Mouse (Mus musculus): ENCODE measurements around the gene Rap1gap2. TPM values are rescaled to one million over a fixed set of nuclear protein-coding genes. Genes with fewer than 3 reads are reported as not detected.

Rap1gap2 gene
- polyA plus RNA-seq, 1 experiment from 2014 or later = 2.1 TPM

DNA sequence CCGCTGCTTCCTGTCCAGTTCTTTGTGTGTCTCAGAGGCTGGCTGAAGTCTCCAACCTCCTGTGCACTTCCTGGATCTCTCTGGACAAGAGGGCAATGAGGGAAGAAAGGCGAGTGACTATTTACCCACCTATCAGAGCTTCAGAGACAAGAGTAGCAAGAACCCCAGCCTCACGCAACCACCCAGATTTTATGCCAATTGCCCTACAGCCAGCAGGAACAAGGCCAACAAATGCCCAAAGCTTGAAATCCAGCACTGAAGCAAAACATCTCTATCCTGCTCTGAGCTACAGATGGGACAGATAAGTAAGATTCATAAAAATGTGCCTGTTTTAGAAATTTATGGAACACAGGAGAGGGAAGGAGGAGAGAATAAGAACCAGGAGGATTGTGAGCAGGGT, 109.7 kb downstream of the Rap1gap2 start:
- Histone ChIP-seq H3K4me3 (ENCODE audit: low read depth, low read length) (no peak overlapping the region), H3K9me3 (ENCODE audit: control insufficient read depth, low read length) (no peaks in the 10 kb centered on the region), H3K4me1 (replicated peaks; ENCODE audit: control insufficient read depth, insufficient read depth, low read length) (no peaks in the 10 kb centered on the region), H3K4me2 (no peak overlapping the region), H3K27me3 (replicated peaks; ENCODE audit: control insufficient read depth, insufficient read depth, low read length) (no peaks in the 10 kb centered on the region), H3K36me3 (ENCODE audit: control insufficient read depth, insufficient read depth, low read length) (no peaks in the 10 kb centered on the region), H3K27ac (ENCODE audit: low read depth, low read length) (no peak overlapping the region), H3K9ac (ENCODE audit: low read depth, low read length) (no peak overlapping the region)
- DNase-seq (ENCODE audit: low spot score) (no peak), ATAC-seq (replicated peaks; ENCODE audit: low FRiP score) (no peak)
- 62% methylated on average over 3 of the region's 3 CpGs for WGBS

DNA sequence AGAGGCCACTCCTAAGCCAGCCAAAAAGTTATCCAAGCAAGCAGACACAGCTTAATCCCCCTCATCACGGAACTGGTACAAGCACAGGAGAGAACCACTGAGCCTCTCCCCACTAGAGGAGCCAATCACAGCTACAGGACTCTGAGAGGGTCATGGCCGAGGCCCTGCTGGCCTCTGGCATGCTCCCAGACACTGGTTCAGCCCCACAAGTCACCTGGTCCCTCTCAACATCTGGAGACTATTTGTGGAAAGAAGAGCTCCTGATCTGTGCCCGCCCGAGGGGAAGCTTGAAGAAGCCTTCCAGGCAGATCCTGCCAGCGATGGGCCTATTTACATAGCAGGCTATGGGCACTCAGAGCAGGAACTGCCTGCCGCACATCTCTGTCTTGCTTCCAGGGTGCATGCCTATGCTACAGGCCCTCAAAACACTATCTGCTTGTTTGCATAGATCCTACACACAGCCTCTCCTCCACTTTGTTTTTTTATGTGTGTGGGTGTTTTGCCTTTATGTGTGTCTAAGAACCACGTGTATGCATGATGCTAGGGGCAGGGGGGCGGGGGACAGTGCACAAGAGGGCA, 111.1 kb downstream of the Rap1gap2 start:
- DNase-seq (ENCODE audit: low spot score) (no peak), ATAC-seq (replicated peaks; ENCODE audit: low FRiP score) (no peak)
- no peak overlapping the region for H3K9ac ChIP-seq (ENCODE audit: low read depth, low read length)
- no peaks in the 10 kb centered on the region for H3K9me3 ChIP-seq (ENCODE audit: control insufficient read depth, low read length)
- no peak overlapping the region for H3K27ac ChIP-seq (ENCODE audit: low read depth, low read length)
- H3K4me1 ChIP-seq (replicated peaks; ENCODE audit: control insufficient read depth, insufficient read depth, low read length) = no peaks in the 10 kb centered on the region
- H3K4me3 ChIP-seq (ENCODE audit: low read depth, low read length) = no peak overlapping the region
- H3K27me3 ChIP-seq (replicated peaks; ENCODE audit: control insufficient read depth, insufficient read depth, low read length) = no peaks in the 10 kb centered on the region
- WGBS = 58% methylated on average over 8 of the region's 8 CpGs
- no peak overlapping the region for H3K4me2 ChIP-seq
- no peaks in the 10 kb centered on the region for H3K36me3 ChIP-seq (ENCODE audit: control insufficient read depth, insufficient read depth, low read length)

DNA sequence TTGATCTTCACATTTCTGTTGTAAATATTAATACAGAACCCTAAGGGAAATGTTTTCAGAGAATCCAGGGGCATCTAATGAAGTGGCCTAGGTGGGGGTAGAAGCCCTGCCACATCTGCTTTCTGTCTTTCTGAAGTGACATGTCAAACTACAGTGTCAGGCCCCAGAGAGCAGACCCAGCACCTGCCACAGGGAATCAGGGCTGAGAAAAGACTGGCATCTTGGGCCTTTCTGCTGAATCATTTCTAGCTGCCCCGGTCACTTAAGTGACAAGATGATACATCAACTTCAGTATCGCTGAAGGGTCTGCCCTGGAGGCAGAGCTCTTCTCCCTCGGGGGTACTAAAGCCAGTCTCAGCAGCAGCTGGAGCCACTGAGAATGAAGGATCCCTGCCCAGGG, 111.7 kb downstream of the Rap1gap2 start:
- no peak for DNase-seq (ENCODE audit: low spot score)
- no peaks in the 10 kb centered on the region for H3K9me3 ChIP-seq (ENCODE audit: control insufficient read depth, low read length)
- no peaks in the 10 kb centered on the region for H3K4me1 ChIP-seq (replicated peaks; ENCODE audit: control insufficient read depth, insufficient read depth, low read length)
- no peak overlapping the region for H3K4me2 ChIP-seq
- no peaks in the 10 kb centered on the region for H3K36me3 ChIP-seq (ENCODE audit: control insufficient read depth, insufficient read depth, low read length)
- H3K27me3 ChIP-seq (replicated peaks; ENCODE audit: control insufficient read depth, insufficient read depth, low read length) = no peaks in the 10 kb centered on the region
- no peak for ATAC-seq (replicated peaks; ENCODE audit: low FRiP score)
- H3K4me3 ChIP-seq (ENCODE audit: low read depth, low read length) = no peak overlapping the region
- 51% methylated on average over 3 of the region's 3 CpGs for WGBS
- H3K9ac ChIP-seq (ENCODE audit: low read depth, low read length) = no peak overlapping the region
- H3K27ac ChIP-seq (ENCODE audit: low read depth, low read length) = no peak overlapping the region

DNA sequence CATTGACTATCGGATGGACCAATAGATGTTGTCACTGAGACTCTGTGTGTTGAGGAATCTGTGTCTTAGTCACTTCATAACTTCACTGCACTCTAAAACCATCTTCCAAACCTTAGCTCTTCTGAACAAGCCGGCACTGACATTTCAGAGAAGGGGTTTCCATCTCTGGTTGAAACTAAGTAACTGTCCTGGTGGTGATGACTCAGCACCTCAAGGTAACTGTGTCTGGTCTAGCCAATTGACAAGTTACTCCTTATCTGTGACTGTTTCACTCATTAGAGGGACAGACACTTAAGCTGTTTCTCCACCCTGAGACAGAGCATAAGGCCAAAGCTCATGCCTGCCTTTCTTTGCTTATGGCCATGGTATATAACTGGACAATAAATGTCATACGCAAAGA, 114.1 kb downstream of the Rap1gap2 start:
- WGBS = 81% methylated on average over 3 of the region's 3 CpGs
- ATAC-seq (replicated peaks; ENCODE audit: low FRiP score) = no peak
- H3K4me1 ChIP-seq (replicated peaks; ENCODE audit: control insufficient read depth, insufficient read depth, low read length) = peaks cover 6% of the 10 kb centered on the region

DNA sequence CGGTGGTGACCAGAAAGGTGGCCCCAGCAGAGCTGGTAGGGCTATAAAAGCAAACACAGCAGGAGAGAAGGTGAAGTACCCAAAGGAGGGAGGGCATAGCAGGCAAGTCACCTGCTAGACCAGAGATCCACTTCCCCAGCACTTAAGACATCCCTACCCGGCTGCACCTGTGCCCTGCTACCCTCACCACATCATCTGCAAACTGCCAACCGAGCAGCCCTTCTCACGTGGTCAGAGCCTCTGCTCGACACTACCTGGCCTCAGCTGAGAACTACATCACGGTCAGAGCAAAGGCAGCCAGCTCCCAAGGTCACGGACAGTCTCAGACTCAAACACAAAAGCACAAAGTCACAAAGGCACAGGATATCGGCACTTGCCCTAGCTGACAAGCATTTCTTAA, 116.8 kb downstream of the Rap1gap2 start:
- H3K27ac ChIP-seq (ENCODE audit: low read depth, low read length) = no peak overlapping the region
- no peaks in the 10 kb centered on the region for H3K36me3 ChIP-seq (ENCODE audit: control insufficient read depth, insufficient read depth, low read length)

More for the DNA sequence above, 114.1 kb downstream of the Rap1gap2 start:
- Histone ChIP-seq H3K36me3 (ENCODE audit: control insufficient read depth, insufficient read depth, low read length) (no peaks in the 10 kb centered on the region), H3K27me3 (replicated peaks; ENCODE audit: control insufficient read depth, insufficient read depth, low read length) (no peaks in the 10 kb centered on the region), H3K9ac (ENCODE audit: low read depth, low read length) (no peak overlapping the region), H3K4me2 (no peak overlapping the region), H3K4me3 (ENCODE audit: low read depth, low read length) (no peak overlapping the region), H3K27ac (ENCODE audit: low read depth, low read length) (no peak overlapping the region), H3K9me3 (ENCODE audit: control insufficient read depth, low read length) (no peaks in the 10 kb centered on the region)
- no peak for DNase-seq (ENCODE audit: low spot score)

DNA sequence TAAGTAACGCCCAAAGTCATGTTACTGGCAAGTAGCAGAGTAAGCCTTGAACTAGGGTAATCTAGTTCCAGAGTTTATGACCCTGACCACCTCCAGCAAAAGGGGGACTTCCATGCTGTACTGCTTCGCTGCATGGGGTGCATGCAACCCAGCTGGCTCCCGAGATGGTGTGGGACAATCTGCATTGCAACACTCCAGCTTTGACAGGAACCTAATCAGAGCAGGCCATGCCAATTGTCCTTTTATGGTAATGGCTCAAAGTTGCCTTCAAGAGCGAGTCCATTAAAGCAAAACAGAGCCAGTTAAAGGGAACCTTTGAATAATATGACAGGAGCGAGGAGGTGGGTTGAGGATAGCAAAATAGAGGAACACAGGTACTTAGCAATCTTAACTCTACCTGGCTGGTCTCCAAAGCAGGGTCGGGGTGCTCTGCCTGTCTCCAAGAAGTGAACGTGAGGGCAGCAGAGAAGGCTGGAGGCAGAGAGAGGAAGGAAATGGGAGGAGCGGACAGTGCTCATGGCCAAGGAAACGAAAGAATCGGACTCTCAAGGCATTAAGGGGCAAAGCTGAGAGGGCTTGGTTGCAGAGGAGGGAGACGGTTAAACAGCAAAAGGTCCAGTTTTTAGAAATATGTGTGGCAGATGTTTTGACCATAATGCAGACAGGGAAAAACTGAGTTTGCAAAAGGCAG, 117.4 kb downstream of the Rap1gap2 start:
- Histone ChIP-seq H3K27ac (ENCODE audit: low read depth, low read length) (no peak overlapping the region), H3K4me2 (peak overlapping the region; percentile 32; the same call in 1 of the 2 replicates), H3K27me3 (replicated peaks; ENCODE audit: control insufficient read depth, insufficient read depth, low read length) (no peaks in the 10 kb centered on the region), H3K4me3 (ENCODE audit: low read depth, low read length) (no peak overlapping the region), H3K36me3 (ENCODE audit: control insufficient read depth, insufficient read depth, low read length) (no peaks in the 10 kb centered on the region), H3K9me3 (ENCODE audit: control insufficient read depth, low read length) (no peaks in the 10 kb centered on the region), H3K9ac (ENCODE audit: low read depth, low read length) (no peak overlapping the region), H3K4me1 (replicated peaks; ENCODE audit: control insufficient read depth, insufficient read depth, low read length) (peaks cover 8% of the 10 kb centered on the region)
- DNase-seq (ENCODE audit: low spot score) = no peak
- no peak for ATAC-seq (replicated peaks; ENCODE audit: low FRiP score)
- WGBS = 47% methylated on average over 11 of the region's 11 CpGs

More for the DNA sequence above, 116.8 kb downstream of the Rap1gap2 start:
- DNase-seq (ENCODE audit: low spot score) = no peak
- no peak overlapping the region for H3K4me3 ChIP-seq (ENCODE audit: low read depth, low read length)
- 37% methylated on average over 8 of the region's 8 CpGs for WGBS
- H3K9me3 ChIP-seq (ENCODE audit: control insufficient read depth, low read length) = no peaks in the 10 kb centered on the region
- H3K4me1 ChIP-seq (replicated peaks; ENCODE audit: control insufficient read depth, insufficient read depth, low read length) = peaks cover 6% of the 10 kb centered on the region
- no peak overlapping the region for H3K9ac ChIP-seq (ENCODE audit: low read depth, low read length)
- peak overlapping the region; percentile 32; the same call in 1 of the 2 replicates for H3K4me2 ChIP-seq
- ATAC-seq (replicated peaks; ENCODE audit: low FRiP score) = no peak
- no peaks in the 10 kb centered on the region for H3K27me3 ChIP-seq (replicated peaks; ENCODE audit: control insufficient read depth, insufficient read depth, low read length)

DNA sequence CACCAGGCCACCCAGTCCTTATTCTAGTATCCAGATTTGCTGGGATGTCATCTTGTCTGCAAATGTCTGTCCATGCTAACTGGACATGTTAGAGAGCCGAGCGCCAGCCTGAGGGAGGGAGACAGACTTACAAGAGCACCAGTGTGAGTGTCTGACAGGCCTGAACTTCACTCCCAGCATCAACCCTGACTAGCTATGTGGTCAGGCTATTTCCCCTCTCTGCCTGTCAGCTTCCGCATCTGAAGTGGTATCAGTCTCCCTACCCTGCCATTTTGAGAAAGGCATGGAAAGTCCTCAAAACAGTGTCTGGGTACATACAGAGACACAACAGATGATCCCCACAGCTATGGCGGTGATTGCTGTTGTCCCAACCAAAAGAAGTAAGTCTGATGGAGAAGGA, 119.6 kb downstream of the Rap1gap2 start:
- 66% methylated on average over 4 of the region's 4 CpGs for WGBS
- Histone ChIP-seq H3K9me3 (ENCODE audit: control insufficient read depth, low read length) (no peaks in the 10 kb centered on the region), H3K4me2 (no peak overlapping the region), H3K27me3 (replicated peaks; ENCODE audit: control insufficient read depth, insufficient read depth, low read length) (no peaks in the 10 kb centered on the region), H3K4me1 (replicated peaks; ENCODE audit: control insufficient read depth, insufficient read depth, low read length) (peaks cover 12% of the 10 kb centered on the region), H3K27ac (ENCODE audit: low read depth, low read length) (no peak overlapping the region), H3K36me3 (ENCODE audit: control insufficient read depth, insufficient read depth, low read length) (no peaks in the 10 kb centered on the region), H3K4me3 (ENCODE audit: low read depth, low read length) (no peak overlapping the region), H3K9ac (ENCODE audit: low read depth, low read length) (no peak overlapping the region)
- no peak for ATAC-seq (replicated peaks; ENCODE audit: low FRiP score)
- DNase-seq (ENCODE audit: low spot score) = no peak

DNA sequence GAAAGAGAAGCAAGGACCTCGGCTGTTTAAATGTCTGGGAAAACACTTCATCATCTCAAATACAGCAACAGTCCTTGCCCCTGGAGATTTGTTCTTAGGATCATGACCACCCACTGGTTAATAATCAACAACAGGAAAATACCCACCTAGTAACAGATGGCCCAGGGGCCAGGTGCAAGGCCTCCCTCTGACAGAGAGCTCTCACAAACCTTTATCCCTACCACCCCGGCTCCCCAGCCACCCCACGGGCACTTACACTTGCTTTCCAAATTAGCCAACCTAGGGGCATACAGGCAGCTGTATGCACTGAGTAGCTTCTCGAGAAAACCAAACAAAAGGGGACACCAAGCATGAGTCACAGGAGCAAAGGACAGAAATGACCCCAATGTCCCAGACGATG, 121.5 kb downstream of the Rap1gap2 start:
- Histone ChIP-seq H3K27me3 (replicated peaks; ENCODE audit: control insufficient read depth, insufficient read depth, low read length) (no peaks in the 10 kb centered on the region), H3K4me1 (replicated peaks; ENCODE audit: control insufficient read depth, insufficient read depth, low read length) (peaks cover 12% of the 10 kb centered on the region), H3K36me3 (ENCODE audit: control insufficient read depth, insufficient read depth, low read length) (no peaks in the 10 kb centered on the region), H3K9me3 (ENCODE audit: control insufficient read depth, low read length) (no peaks in the 10 kb centered on the region), H3K27ac (ENCODE audit: low read depth, low read length) (no peak overlapping the region), H3K4me2 (no peak overlapping the region), H3K4me3 (ENCODE audit: low read depth, low read length) (no peak overlapping the region), H3K9ac (ENCODE audit: low read depth, low read length) (no peak overlapping the region)
- 64% methylated on average over 5 of the region's 5 CpGs for WGBS
- no peak for DNase-seq (ENCODE audit: low spot score)
- no peak for ATAC-seq (replicated peaks; ENCODE audit: low FRiP score)

DNA sequence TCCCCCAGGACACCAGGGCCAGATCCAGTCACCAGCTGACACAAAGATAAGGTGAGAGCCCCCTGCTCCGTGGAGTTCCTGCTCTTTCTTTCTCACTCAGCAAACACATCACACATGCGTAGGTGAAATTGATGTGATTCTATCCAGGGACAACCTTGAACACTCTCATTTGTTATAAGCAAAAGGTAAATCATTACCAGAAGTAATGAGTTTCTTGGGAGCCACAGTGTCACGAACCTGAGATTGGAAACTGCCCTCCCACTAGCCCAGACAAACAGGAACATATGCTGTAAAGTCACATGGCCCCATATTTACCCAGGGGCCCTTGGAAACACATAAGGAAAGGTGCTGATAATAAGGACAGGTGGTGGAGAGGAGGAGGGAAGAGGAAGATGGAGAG, 122.8 kb downstream of the Rap1gap2 start:
- peaks cover 6% of the 10 kb centered on the region; the same call in 1 of the 2 replicates for H3K4me1 ChIP-seq (replicated peaks; ENCODE audit: control insufficient read depth, insufficient read depth, low read length)
- no peak for DNase-seq (ENCODE audit: low spot score)
- no peaks in the 10 kb centered on the region for H3K36me3 ChIP-seq (ENCODE audit: control insufficient read depth, insufficient read depth, low read length)
- H3K9ac ChIP-seq (ENCODE audit: low read depth, low read length) = no peak overlapping the region
- no peaks in the 10 kb centered on the region for H3K27me3 ChIP-seq (replicated peaks; ENCODE audit: control insufficient read depth, insufficient read depth, low read length)
- H3K9me3 ChIP-seq (ENCODE audit: control insufficient read depth, low read length) = no peaks in the 10 kb centered on the region
- WGBS = 41% methylated on average over 3 of the region's 3 CpGs
- H3K27ac ChIP-seq (ENCODE audit: low read depth, low read length) = no peak overlapping the region
- no peak overlapping the region for H3K4me3 ChIP-seq (ENCODE audit: low read depth, low read length)
- no peak overlapping the region for H3K4me2 ChIP-seq
- no peak for ATAC-seq (replicated peaks; ENCODE audit: low FRiP score)

Measured in liver, embryonic 11.5 days (tissue).